Mouse (Mus musculus): Measurements from ENCODE around the gene Mrgprf.
A peak's percentile ranks its signal among the peaks of the same experiment; 100 is the strongest.

GRCm38 (mm10) chr7:145252715-145253476, 47.7 kb upstream of the Mrgprf start:
- TF ChIP-seq POLR2A (IDR thresholded peaks at IDR 0.05; ENCODE audit: borderline replicate concordance, control insufficient read depth, low read depth, low read length) (no peak), CTCF (IDR thresholded peaks at IDR 0.05; ENCODE audit: control insufficient read depth, insufficient read depth, low read length) (peak; percentile 85)

Data from bone marrow, adult 2 months (tissue).